Mouse (Mus musculus) olfactory bulb, adult 2 months (tissue): Measurements from ENCODE around the gene Tmem262. TPM values are rescaled to one million over a fixed set of nuclear protein-coding genes. Genes with fewer than 3 reads are reported as not detected.

Experiments
- H3K27ac ChIP-seq: fragments of 200-500 bp; 2 replicates; pipeline ENCODE4 v1.5.1; 2012; ENCODE audit warnings: low read depth, low read length; ENCODE audit not compliant: insufficient read depth
- H3K4me1 ChIP-seq: fragments of 200-500 bp; 2 replicates; pipeline ENCODE4 v1.6.1; 2012; ENCODE audit warnings: low read length; ENCODE audit not compliant: control insufficient read depth, insufficient read depth
- H3K4me3 ChIP-seq: fragments of 200-500 bp; 2 replicates; pipeline ENCODE4 v1.5.1; 2012; ENCODE audit warnings: mild to moderate bottlenecking, low read depth, low read length, moderate library complexity; ENCODE audit not compliant: insufficient read depth
- CTCF ChIP-seq: fragments of 200-500 bp; IDR thresholded peaks from 2 replicates; pipeline ENCODE4 v1.5.1; 2012; ENCODE audit warnings: low read depth, mild to moderate bottlenecking, low read length, moderate library complexity; ENCODE audit not compliant: insufficient read depth
- POLR2A ChIP-seq: fragments of 200-500 bp; IDR thresholded peaks from 2 replicates; pipeline ENCODE4 v1.6.1; 2012; ENCODE audit warnings: mild to moderate bottlenecking, low read depth, low read length, moderate library complexity; ENCODE audit not compliant: insufficient read depth
- WGBS: fragments of 180-500 bp; shearing (Covaris S2); methylation state at CpG from one replicate; pipeline ENCODE4 v1.1.7; 2018; 5-methylcytosine and 5-hydroxymethylcytosine counted together
- polyA plus RNA-seq: library from polyadenylated mRNA; stranded (reverse); fragments of >200 nt; gene quantifications from 2 replicates; pipeline ENCODE4 v1.2.4, GENCODE M21; 2012; ENCODE audit warnings: low replicate concordance; ENCODE audit not compliant: missing spikeins, insufficient read depth, insufficient read length

Tmem262 gene
- polyA plus RNA-seq, 1 experiment: not detected

DNA sequence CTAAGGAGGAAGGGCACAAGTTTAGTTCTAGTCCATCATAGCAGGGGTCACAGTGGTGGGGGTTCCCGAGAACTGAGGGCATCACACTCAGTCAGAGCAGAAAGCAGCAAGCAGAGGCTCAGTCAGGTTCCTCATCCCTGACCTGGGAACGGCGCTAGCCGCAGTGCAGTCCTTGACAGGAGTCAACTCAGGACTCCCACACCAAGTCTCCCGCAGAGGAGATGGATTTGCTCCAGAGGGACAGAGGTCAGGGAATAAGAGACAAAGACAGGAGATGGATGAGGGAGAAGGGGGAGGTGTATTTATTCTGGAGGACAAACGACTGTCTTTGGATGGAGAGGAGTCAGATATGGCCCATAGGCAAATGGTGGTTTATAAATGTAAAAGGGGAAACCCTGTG is 33.3 kb downstream of the Tmem262 start:
- TF ChIP-seq POLR2A: no peak
- TF ChIP-seq CTCF: no peak
- Histone ChIP-seq H3K4me1 (peaks cover 10% of the 10 kb centered on the region), H3K27ac (no peak overlapping the region), H3K4me3 (no peak overlapping the region)
- 67% methylated on average over 6 of the region's 6 CpGs for WGBS

- Histone ChIP-seq H3K4me1 (peaks cover 11% of the 10 kb centered on the region), H3K27ac (no peak overlapping the region), H3K4me3 (no peak overlapping the region)
- TF ChIP-seq POLR2A: no peak
- TF ChIP-seq CTCF: no peak
- 71% methylated on average over 15 of the region's 15 CpGs for WGBS
These were observed 36.4 kb downstream of the Tmem262 start for GRCm38 (mm10) chr19:6116113-6116850.

- Histone ChIP-seq H3K27ac (peak overlapping the region; percentile 68), H3K4me1 (peaks cover 11% of the 10 kb centered on the region), H3K4me3 (peak overlapping the region; percentile 89)
- TF ChIP-seq CTCF: no peak
- TF ChIP-seq POLR2A: no peak
- 4% methylated on average over 32 of the region's 32 CpGs for WGBS
These were observed 37.6 kb downstream of the Tmem262 start for GRCm38 (mm10) chr19:6117346-6117985.

- TF ChIP-seq CTCF (no peak), POLR2A (peak; percentile 38; the same call in 1 of the 2 replicates)
- peak within 1 kb of the TSS; percentile 89 for H3K4me3 ChIP-seq
- peak within 1 kb of the TSS; percentile 68 for H3K27ac ChIP-seq
- H3K4me1 ChIP-seq: peaks cover 11% of the 10 kb centered on the region
- WGBS: under 1% methylated on average over 77 of the region's 77 CpGs
These were observed 38.3 kb downstream of the Tmem262 start, which contains the start of gene Sac3d1 for GRCm38 (mm10) chr19:6117986-6118676. Sac3d1 (minus strand) TSS chr19:6118650.

GRCm38 (mm10) chr19:6118677-6119185 is 38.9 kb downstream of the Tmem262 start:
- peak overlapping the region; percentile 62 for H3K27ac ChIP-seq
- TF ChIP-seq POLR2A: no peak
- no peak for TF ChIP-seq CTCF
- H3K4me3 ChIP-seq: peak overlapping the region; percentile 89
- 1% methylated on average over 8 of the region's 8 CpGs for WGBS
- peaks cover 11% of the 10 kb centered on the region for H3K4me1 ChIP-seq

DNA sequence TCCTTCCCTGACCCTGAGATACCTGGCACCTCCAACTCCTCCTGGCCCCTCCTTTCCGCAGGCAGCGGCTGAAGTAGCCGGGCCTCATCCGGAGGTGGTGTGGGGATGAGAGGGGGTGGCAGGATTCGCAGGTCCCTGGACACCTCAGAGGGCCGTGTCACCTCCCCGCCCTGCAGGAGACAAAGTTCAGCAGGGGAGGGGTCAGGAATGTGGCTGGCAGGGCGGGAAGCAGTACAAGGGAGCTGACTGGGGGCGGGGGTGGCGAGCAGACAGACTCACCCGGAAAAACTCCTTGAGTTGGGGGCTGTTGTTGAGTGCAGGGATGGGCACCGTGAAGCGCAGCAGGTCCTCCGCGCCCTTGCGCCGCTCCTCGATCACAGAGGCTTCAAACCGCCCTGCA is 41.9 kb downstream of the Tmem262 start:
- no peak for TF ChIP-seq CTCF
- no peak for TF ChIP-seq POLR2A
- no peak overlapping the region for H3K27ac ChIP-seq
- WGBS: 57% methylated on average over 19 of the region's 19 CpGs
- 0 out of 2 replicates have a peak, but pooled peaks cover 5% of the 10 kb centered on the region for H3K4me1 ChIP-seq
- no peak overlapping the region for H3K4me3 ChIP-seq

DNA sequence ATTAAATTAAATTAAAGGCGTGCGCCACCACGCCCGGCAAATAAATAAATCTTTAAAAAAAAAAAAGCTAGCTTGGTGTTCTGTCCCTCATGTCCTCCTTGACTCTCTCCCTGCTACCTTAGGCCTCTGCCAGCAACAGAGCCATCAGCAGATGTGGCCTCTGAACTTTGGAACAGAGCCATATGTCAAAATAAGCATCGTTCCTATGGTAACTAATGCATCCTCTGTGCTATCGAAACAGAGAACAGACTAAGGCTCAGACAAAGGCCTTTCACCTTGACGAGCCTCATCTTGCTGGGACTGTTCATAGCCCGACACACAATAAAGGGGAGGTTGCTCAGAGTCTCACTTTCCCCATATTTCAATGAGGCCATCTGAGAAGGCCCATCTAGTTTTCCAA is 43.5 kb downstream of the Tmem262 start:
- Histone ChIP-seq H3K4me3 (no peak overlapping the region), H3K27ac (no peak overlapping the region), H3K4me1 (0 out of 2 replicates have a peak, but pooled peaks cover 2% of the 10 kb centered on the region)
- 64% methylated on average over 8 of the region's 8 CpGs for WGBS
- TF ChIP-seq POLR2A: no peak
- TF ChIP-seq CTCF: no peak

DNA sequence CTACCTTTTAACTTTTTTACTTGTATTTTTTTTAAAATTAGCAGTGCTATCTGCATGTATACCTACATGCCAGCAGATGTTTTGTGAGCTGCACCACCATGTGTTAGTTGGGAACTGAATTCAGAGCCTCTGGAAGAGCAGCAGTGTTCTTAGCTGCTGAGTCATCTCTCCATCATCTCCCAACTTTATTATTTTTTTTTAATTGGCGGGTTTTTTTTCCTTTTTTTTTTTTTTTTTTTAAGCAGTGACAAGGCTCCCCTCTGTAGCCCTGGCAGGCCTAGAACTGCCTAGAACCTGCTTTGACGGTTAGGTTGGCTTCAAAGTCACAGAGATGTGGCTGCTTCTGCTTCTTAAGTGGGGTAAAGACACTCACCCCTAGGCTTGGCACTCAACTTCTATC is 45.1 kb downstream of the Tmem262 start:
- H3K27ac ChIP-seq: no peak overlapping the region
- no peak overlapping the region for H3K4me3 ChIP-seq
- no peaks in the 10 kb centered on the region for H3K4me1 ChIP-seq
- 67% methylated on average over 2 of the region's 2 CpGs for WGBS
- TF ChIP-seq CTCF: no peak
- no peak for TF ChIP-seq POLR2A
